Mouse (Mus musculus) cerebellum, postnatal 4 days (tissue): ENCODE measurements around the gene Bsg.

Source experiments
- DNase-seq, 2 experiments: peaks; one replicate each; pipeline ENCODE4 v3.0.0; 2022; ENCODE audit warnings: low spot score in 2 of 2, mixed read lengths in 1 of 2

Bsg gene

DNA sequence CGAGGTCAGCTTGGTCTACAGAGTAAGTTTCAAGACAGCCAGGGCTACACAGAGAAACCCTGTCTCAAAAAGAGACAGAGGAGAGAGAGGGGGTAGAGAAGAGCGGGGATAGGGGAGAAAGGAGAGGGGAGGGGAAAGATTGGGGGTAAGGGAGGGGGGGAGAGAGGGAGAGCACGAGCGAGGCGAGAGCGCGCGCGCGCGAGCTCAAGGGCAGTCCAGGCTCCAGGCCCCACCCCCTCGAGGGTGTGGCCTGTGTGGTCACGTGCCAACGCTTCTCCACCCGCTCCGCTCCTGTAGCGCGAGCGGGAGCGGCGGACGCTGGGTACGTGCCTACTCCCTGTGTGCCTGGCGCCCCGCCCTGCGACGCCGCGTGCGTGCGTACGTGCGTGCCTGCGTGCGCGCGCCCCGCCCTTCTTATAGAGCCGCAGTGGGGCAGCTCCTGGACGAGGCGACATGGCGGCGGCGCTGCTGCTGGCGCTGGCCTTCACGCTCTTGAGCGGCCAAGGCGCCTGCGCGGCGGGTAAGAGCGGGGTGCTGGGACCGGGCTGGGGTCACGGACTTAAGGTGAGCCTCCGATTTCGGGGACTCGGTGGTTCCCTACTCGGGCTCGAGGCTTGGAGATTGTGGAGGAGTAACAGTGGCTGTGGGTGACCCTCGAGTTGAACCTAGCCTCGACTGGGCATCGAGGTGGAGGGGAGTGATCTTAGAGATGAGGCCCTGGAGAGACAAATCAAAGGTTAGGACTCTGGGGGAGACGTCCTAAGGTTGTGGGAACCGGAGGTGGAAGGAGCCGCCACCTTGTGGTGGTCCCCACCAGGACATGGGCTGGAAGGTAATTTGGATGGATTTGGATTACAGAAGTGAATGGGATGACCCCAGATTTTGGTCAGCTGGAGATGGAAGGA, at the start of gene Bsg:
TSS of gene Bsg (plus strand) at position 427 of the 905 bp plus-strand sequence.
- peak; percentile 94 to 99 for DNase-seq

- DNase-seq: no peak
Observed at GRCm38 (mm10) chr10:79654946-79655395, 49.3 kb upstream of the Bsg start.

GRCm38 (mm10) chr10:79658829-79659228, 45.5 kb upstream of the Bsg start:
- no peak for DNase-seq

GRCm38 (mm10) chr10:79660298-79660697, 44.0 kb upstream of the Bsg start:
- no peak for DNase-seq

- no peak for DNase-seq
Observed at GRCm38 (mm10) chr10:79661861-79662260, 42.4 kb upstream of the Bsg start.

DNA sequence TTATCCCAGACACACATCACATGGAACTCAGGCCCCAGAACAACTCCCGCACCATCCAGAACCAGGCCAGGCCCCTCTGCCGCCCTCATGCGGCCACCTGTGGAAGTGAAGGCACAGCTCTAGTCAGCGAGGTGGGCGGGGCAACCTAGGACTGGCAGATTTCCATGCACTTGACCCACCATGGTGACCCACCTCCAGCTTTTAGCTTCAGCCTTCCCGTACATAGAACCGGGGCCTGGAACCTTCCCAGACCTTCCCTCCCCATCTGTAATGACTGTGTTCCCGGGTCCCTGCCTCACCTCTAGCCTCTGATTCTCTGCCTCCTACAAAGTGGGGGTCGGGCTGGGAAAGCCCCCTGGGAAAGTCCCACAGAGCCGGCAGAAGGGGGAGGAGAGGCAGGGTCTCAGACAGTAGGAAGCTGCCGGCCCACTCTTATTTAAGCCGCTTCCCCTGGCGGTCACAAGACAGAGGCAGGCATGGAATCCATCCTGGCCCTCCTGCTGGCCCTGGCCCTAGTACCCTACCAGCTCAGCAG, 40.1 kb upstream of the Bsg start, which contains the start of gene Madcam1:
TSS of gene Madcam1 (plus strand) at position 429 of the 535 bp plus-strand sequence.
- DNase-seq: peak; percentile 67 to 85

DNA sequence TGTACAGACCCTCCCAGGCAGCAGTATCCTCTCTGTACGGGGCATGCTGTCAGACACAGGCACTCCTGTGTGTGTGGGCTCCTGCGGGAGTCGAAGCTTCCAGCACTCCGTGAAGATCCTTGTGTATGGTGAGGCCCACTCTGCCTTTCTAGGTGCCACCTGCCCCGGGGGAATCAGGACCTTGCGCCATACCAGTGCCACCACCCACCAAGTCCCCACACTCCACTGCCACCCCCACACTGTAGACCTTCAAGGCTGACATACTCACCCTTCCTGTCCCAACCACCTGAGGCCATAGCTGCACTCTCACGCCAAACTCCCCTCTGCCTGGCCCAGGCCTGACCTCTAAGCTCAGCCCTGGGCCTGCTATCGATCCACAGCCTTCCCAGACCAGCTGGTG, 39.2 kb upstream of the Bsg start:
- DNase-seq: no peak

DNA sequence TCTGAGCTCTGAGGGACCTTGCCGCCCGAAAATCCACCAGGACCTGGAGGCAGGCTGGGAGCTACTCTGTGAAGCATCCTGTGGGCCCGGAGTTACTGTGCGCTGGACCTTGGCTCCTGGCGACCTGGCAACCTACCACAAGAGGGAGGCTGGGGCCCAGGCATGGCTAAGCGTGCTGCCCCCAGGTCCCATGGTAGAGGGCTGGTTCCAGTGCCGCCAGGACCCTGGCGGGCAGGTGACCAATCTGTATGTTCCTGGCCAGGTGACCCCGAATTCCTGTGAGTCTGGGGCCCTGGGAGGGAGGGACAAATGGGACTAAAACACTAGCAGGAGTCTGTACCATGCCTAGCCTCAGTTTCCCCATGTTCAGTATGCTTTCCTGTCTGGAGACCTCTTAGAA, 37.8 kb upstream of the Bsg start:
- DNase-seq: no peak

GRCm38 (mm10) chr10:79668076-79668475, 36.2 kb upstream of the Bsg start:
- DNase-seq: no peak

- peak; percentile 76 to 93 for DNase-seq
Observed at GRCm38 (mm10) chr10:79668771-79669575, 35.3 kb upstream of the Bsg start, which contains the start of gene Tpgs1. Gene Tpgs1 (plus strand): TSS chr10:79669369.

DNA sequence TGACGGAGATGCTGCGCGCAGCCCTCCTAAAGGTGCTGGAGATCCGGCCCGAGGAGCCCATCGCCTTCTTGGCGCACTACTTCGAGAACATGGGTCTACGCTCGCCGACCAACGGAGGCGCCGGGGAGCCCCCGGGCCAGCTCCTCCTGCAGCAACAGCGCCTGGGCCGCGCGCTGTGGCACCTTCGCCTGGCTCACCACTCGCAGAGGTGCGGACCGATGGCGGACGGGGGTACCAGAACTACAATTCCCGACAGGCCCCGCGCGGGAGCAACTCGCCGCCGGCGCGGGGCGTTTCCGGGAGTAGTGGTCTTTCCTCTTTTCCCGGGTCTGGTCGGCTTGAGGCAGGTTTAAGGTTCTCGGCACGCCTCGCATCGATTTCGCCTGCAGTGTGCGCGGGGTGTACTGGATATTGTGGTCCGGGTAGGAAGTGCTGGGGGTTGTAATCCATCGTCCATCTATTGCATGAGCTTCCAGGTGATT, 34.7 kb upstream of the Bsg start:
- DNase-seq: peak; percentile 71 to 84

DNA sequence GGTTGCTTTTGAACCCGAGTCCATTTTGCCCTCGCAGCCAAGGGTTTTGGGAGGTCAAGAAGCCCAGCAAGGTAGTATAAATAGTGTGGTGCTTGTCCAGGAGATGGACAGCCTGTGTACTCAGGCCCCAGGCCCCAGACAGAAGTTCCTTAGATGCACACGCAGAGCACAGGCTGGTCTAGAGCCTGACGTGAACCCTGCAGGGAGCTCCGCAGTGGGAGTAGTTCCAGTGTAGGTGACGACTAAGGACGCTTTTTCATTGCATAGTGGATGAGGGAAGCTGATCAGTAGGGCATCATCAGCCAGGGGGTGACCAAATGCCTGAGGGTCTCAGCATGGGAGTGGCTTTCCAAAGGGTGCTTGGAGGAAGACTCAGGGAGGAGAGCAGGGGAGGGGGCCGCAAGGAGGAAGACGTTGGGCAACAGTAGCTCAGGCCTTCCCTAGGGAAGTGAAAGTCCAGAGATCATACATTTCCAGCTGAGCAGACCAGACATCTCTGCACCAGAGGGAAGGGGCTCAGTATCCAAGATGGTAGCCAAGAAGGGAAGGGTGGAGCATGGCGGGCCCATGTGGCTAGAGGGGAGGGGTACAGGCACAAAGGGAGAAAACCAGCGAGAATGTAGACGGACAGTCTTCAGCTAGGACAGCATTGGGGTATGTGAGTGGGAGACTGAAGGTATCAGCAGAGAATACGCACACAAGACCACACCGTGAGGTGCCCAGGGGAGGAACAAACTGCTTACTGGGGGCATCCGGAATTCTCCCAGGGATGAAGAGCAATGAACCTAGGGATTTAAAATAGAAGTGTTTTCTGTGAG, 34.0 kb upstream of the Bsg start:
- no peak for DNase-seq

DNA sequence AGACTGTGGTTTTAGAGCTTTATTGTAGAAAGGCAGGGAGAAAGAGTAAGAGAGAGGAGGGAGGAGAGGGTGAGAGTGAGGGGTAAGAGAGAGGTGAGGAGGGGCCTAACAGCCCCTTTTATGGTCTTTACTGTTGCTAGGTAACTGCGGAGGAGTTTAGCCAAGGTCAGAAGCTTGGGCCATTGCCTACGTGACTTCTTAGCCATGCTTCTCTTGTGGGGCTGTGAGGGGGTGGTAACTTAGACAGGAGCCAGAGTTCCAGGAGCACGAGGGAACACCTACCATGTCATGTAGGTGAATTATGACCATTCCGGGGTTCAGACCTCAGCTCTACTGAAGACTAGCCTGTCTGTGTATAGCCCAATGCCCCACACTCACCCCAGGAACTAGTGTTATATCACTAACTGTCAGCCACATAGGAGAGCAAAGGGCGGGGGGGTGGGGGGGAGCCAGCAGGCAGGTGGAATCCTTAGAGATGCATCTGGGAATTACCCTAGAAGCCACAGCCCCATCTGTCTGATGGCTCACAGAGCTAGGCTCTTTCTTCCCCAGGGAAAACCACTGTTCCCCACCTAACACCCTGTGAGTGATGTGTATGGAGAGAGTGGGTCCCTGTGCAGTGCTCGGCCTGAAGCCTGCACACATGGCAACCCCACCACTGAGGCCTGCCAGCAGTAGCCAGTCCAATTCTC, 32.7 kb upstream of the Bsg start:
- no peak for DNase-seq

DNA sequence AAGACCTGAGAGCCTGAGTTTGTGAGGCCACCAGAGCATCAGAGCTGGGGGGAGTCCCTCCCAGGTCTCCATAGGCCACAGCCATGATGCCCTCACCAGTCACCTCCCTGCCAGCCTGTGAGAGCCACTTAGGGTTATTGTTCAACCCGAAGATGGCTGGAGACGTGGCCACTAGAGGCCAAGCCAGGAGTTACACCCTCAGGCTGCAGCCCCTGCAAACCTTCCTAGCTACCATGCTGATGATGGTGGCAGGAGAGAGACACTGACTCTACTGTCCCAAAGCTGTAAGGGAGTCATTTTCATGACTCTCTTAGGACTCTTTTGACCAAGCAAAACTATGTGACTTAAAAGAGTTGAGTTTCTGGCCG, 32.2 kb upstream of the Bsg start:
- no peak for DNase-seq

- DNase-seq: no peak
Observed at GRCm38 (mm10) chr10:79673054-79673453, 31.2 kb upstream of the Bsg start.

GRCm38 (mm10) chr10:79675346-79676035, 28.8 kb upstream of the Bsg start:
- no peak for DNase-seq

DNA sequence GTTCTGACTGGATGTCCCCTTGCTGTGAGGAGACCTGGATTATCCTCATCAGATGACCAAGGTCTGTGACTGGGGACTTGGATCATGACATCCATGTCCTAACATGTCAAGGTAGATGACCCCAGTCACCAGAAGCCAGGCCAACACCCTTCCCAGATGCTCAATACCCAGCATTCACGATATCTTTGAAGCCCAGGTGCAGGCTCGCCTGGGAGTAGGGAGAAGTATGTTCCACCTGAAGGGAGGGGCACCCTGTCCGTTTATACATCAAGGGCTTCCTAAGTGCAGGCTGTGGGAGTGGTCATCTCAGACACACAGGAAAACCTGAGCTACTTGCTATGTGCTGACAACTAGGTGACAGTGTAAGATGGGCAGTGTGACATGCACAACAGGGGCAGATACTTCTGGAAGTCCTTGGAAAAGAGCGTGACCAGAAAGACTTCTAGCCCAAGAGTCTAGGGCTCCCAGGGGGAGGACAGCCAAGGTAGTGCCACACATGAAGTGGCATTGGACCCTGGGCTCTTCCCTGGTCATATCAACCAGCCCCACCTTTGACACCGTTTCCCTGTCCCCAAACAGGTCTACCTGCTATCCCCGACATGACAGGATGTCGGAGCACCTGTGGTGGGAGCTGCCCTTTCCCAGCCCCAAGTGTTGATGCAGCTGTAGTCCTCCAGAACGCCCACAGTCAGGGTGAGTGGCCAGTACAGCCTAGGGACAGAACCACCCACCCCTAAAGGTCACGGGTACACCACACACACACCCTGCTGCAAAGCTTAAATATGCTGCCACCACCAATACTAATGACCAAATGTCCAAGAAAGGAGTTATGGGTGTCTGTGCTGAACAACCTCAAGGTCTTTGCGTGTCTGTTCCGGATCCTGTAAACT, 23.4 kb upstream of the Bsg start:
- no peak for DNase-seq

DNA sequence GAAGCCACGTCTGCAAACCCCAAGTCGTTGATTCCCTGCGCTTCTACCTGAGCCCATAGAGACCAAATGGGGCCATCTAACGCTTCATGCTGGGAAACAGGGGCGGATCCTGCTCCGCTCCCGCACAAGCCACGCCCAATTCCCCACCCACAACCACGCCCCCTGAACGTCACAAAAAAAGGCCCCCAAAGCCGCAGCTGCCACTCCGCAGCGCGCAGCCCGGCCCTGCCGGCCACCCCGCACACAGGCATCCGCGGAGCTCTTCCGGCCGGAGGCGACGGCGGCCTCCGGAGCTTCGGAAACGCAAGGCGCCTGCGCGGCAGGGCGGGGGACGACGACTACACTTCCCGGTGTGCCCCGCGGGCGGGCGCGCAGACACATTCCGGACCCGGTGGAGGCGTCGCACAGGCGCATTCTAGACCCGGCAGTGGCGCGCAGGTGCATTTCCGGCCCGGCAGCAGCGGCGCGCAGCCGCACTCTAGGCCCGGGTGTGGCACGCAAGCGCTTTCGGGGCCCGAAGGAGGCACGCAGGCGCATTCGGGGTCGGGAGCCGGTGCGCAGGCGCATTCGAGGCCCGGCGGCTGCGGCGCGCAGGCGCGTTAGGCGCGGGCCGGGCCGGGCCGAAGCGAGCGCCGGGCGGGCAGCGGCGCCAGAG, 22.6 kb upstream of the Bsg start, which contains the start of gene Cdc34:
TSS of gene Cdc34 (plus strand) at position 605 of the 655 bp plus-strand sequence.
- peak; percentile 97 to 98 for DNase-seq
